Mouse (Mus musculus) liver, adult 2 months (tissue): ENCODE data around the gene Ncln. TPM values are rescaled to one million over a fixed set of nuclear protein-coding genes. Genes with fewer than 3 reads are reported as not detected.
"Not testable (repeated sequence)": the region's sequence is repeated elsewhere in the genome, so short reads cannot be mapped to it uniquely, and the experiment has no call there.

Experiments
- DNase-seq: peaks from one replicate; pipeline ENCODE4 v3.0.0-alpha.2; 2011; ENCODE audit warnings: low read depth, low spot score; ENCODE audit errors: extremely low read depth
- H3K27ac ChIP-seq: fragments of 200-500 bp; replicated peaks from 2 replicates; pipeline ENCODE4 v1.5.1; 2012; ENCODE audit warnings: low read depth, mild to moderate bottlenecking, control low read depth, inconsistent platforms, low read length; ENCODE audit not compliant: insufficient read depth
- H3K27me3 ChIP-seq: fragments of 200-500 bp; 2 replicates; pipeline ENCODE4 v1.6.1; 2012; ENCODE audit warnings: mild to moderate bottlenecking, moderate library complexity, low read length, inconsistent platforms; ENCODE audit not compliant: control insufficient read depth, insufficient read depth
- H3K36me3 ChIP-seq: fragments of 200-500 bp; 2 replicates; pipeline ENCODE4 v1.6.1; 2012; ENCODE audit warnings: low read length, inconsistent platforms; ENCODE audit not compliant: control insufficient read depth, insufficient read depth
- H3K4me1 ChIP-seq: fragments of 200-500 bp; 2 replicates; pipeline ENCODE4 v1.6.1; 2011; ENCODE audit warnings: low read length; ENCODE audit not compliant: control insufficient read depth, insufficient read depth
- H3K4me3 ChIP-seq: fragments of 200-500 bp; 2 replicates; pipeline ENCODE4 v1.5.1; 2011; ENCODE audit warnings: low read depth, mild to moderate bottlenecking, control low read depth, low read length, moderate library complexity; ENCODE audit not compliant: insufficient read depth
- H3K79me2 ChIP-seq: fragments of 200-500 bp; 2 replicates; pipeline ENCODE4 v1.6.1; 2012; ENCODE audit warnings: inconsistent platforms, mild to moderate bottlenecking, low read length, moderate library complexity; ENCODE audit not compliant: control insufficient read depth, insufficient read depth
- H3K9ac ChIP-seq: fragments of 200-500 bp; 2 replicates; pipeline ENCODE4 v1.6.1; 2012; ENCODE audit warnings: low read depth, mild to moderate bottlenecking, control low read depth, inconsistent platforms, low read length
- CTCF ChIP-seq: fragments of 200-500 bp; IDR thresholded peaks from 2 replicates; pipeline ENCODE4 v1.5.1; 2011; ENCODE audit warnings: low read depth, low read length, control low read depth
- POLR2A ChIP-seq: fragments of 200-500 bp; IDR thresholded peaks from 2 replicates; pipeline ENCODE4 v1.6.1; 2011; ENCODE audit warnings: low read length, control low read depth; ENCODE audit not compliant: insufficient read depth; ENCODE audit errors: extremely low read depth
- whole genome bisulfite sequencing: fragments of 180-500 bp; shearing (Covaris S2); methylation state at CpG from one replicate; pipeline ENCODE4 v1.1.7; 2018; 5-methylcytosine and 5-hydroxymethylcytosine counted together
- polyA plus RNA-seq: library from polyadenylated mRNA; depleted of rRNA; stranded (reverse); fragments of >200 nt; gene quantifications from 2 replicates; pipeline ENCODE4 v1.2.3, GENCODE M21; 2012; rRNA removed
- total RNA-seq: library from RNA; depleted of rRNA; stranded (reverse); fragments of >200 nt; gene quantifications from 2 replicates; pipeline ENCODE4 v1.2.3, GENCODE M21; 2014; rRNA removed

Gene Ncln
- total and polyA plus RNA-seq, 2 experiments = 31.6 to 159 TPM

GRCm38 (mm10) chr10:81450140-81450539 is 46.1 kb downstream of the Ncln start:
- WGBS = 2% methylated on average over 7 of the region's 7 CpGs
- Histone ChIP-seq H3K27ac (no peak overlapping the region), H3K36me3 (no peaks in the 10 kb centered on the region), H3K9ac (no peak overlapping the region), H3K4me1 (no peaks in the 10 kb centered on the region), H3K4me3 (no peak overlapping the region), H3K27me3 (peaks cover 15% of the 10 kb centered on the region), H3K79me2 (no peaks in the 10 kb centered on the region)
- DNase-seq = peak; percentile 73
- peak; percentile 99 for TF ChIP-seq CTCF
- no peak for TF ChIP-seq POLR2A

- not testable (repeated sequence) for H3K27ac ChIP-seq, DNase-seq, H3K4me1 ChIP-seq, H3K4me3 ChIP-seq, H3K79me2 ChIP-seq, H3K9ac ChIP-seq, H3K36me3 ChIP-seq, H3K27me3 ChIP-seq
- 37% methylated on average over 2 of the region's 2 CpGs for WGBS
Observed at GRCm38 (mm10) chr10:81445516-81445915, 50.7 kb downstream of the Ncln start.

- Histone ChIP-seq H3K27ac (no peak overlapping the region), H3K9ac (no peak overlapping the region), H3K4me1 (no peaks in the 10 kb centered on the region; the same call in 1 of the 2 replicates), H3K36me3 (no peaks in the 10 kb centered on the region), H3K79me2 (no peaks in the 10 kb centered on the region), H3K27me3 (no peaks in the 10 kb centered on the region), H3K4me3 (no peak overlapping the region)
- TF ChIP-seq POLR2A = no peak
- no peak for TF ChIP-seq CTCF
- no peak for DNase-seq
Observed at GRCm38 (mm10) chr10:81441019-81441418, 55.2 kb downstream of the Ncln start.

Other genes starting within 250 kb of the Ncln start
- gene Matk, start 243.5 kb downstream of the Ncln start, total RNA-seq = 0.60 and 0.65 TPM in 2 replicates
- 0.27 and 0.43 TPM in 2 replicates for gene Matk, start 243.5 kb downstream of the Ncln start, polyA plus RNA-seq
- gene Mrpl54, start 229.5 kb downstream of the Ncln start, total RNA-seq = 52.1 and 65.9 TPM in 2 replicates
- gene Mrpl54, start 229.5 kb downstream of the Ncln start, polyA plus RNA-seq = 66.6 and 85.9 TPM in 2 replicates
- gene Apba3, start 229.4 kb downstream of the Ncln start, total RNA-seq = 30.5 and 44.1 TPM in 2 replicates
- 132 and 143 TPM in 2 replicates for gene Apba3, start 229.4 kb downstream of the Ncln start, polyA plus RNA-seq
- gene Tjp3, start 204.8 kb downstream of the Ncln start, total RNA-seq = 7.6 and 7.7 TPM in 2 replicates
- gene Tjp3, start 204.8 kb downstream of the Ncln start, polyA plus RNA-seq = 24.2 and 32.0 TPM in 2 replicates
- gene Pip5k1c, start 203.4 kb downstream of the Ncln start, total RNA-seq = 7.4 and 10.0 TPM in 2 replicates
- gene Pip5k1c, start 203.4 kb downstream of the Ncln start, polyA plus RNA-seq = 25.8 and 30.1 TPM in 2 replicates
- 5.0 and 5.7 TPM in 2 replicates for gene Cactin, start 175.3 kb downstream of the Ncln start, total RNA-seq
- gene Cactin, start 175.3 kb downstream of the Ncln start, polyA plus RNA-seq = 12.8 and 14.1 TPM in 2 replicates
- 0.37 and 0.81 TPM in 2 replicates for gene Tbxa2r, start 167.7 kb downstream of the Ncln start, total RNA-seq
- gene Tbxa2r, start 167.7 kb downstream of the Ncln start, polyA plus RNA-seq = 3.8 and 4.0 TPM in 2 replicates
- gene Gipc3, start 153.1 kb downstream of the Ncln start, total RNA-seq = under 0.01 and 0.27 TPM in 2 replicates
- 0.51 and 0.57 TPM in 2 replicates for gene Gipc3, start 153.1 kb downstream of the Ncln start, polyA plus RNA-seq
- gene Hmg20b, start 145.9 kb downstream of the Ncln start, total RNA-seq = 9.9 and 10.8 TPM in 2 replicates
- 48.1 and 54.0 TPM in 2 replicates for gene Hmg20b, start 145.9 kb downstream of the Ncln start, polyA plus RNA-seq
- gene Mfsd12, start 138.9 kb downstream of the Ncln start, total RNA-seq = 5.3 and 7.4 TPM in 2 replicates
- gene Mfsd12, start 138.9 kb downstream of the Ncln start, polyA plus RNA-seq = 12.8 and 13.4 TPM in 2 replicates
- 0.47 TPM in 1 of 2 replicates, not detected in the other for gene 4930404N11Rik, start 130.6 kb downstream of the Ncln start, total RNA-seq
- 0.12 and 0.37 TPM in 2 replicates for gene 4930404N11Rik, start 130.6 kb downstream of the Ncln start, polyA plus RNA-seq
- gene Fzr1, start 117.9 kb downstream of the Ncln start, total RNA-seq = 6.2 and 8.1 TPM in 2 replicates
- 20.9 and 29.9 TPM in 2 replicates for gene Fzr1, start 117.9 kb downstream of the Ncln start, polyA plus RNA-seq
- 39.7 and 53.8 TPM in 2 replicates for gene Dohh, start 112.0 kb downstream of the Ncln start, total RNA-seq
- 42.6 and 49.7 TPM in 2 replicates for gene Dohh, start 112.0 kb downstream of the Ncln start, polyA plus RNA-seq
- 2.4 TPM in 1 of 2 replicates, not detected in the other for gene Gm48551, start 111.9 kb downstream of the Ncln start, total RNA-seq
- 0.32 and 0.44 TPM in 2 replicates for gene Gm48551, start 111.9 kb downstream of the Ncln start, polyA plus RNA-seq
- 0.40 TPM in 1 of 2 replicates, not detected in the other for gene Gm48552, start 107.4 kb downstream of the Ncln start, total RNA-seq
- 0.26 and 1.4 TPM in 2 replicates for gene Gm48552, start 107.4 kb downstream of the Ncln start, polyA plus RNA-seq
- gene Smim24, start 103.3 kb downstream of the Ncln start, total RNA-seq = 1.3 and 1.5 TPM in 2 replicates
- gene Smim24, start 103.3 kb downstream of the Ncln start, polyA plus RNA-seq = 2.3 and 4.1 TPM in 2 replicates
- gene Nfic, start 40.8 kb downstream of the Ncln start, total RNA-seq = 7.4 and 16.4 TPM in 2 replicates
- 32.8 and 56.4 TPM in 2 replicates for gene Nfic, start 40.8 kb downstream of the Ncln start, polyA plus RNA-seq
- not detected in 2 replicates for gene Celf5, start 13.7 kb downstream of the Ncln start, total RNA-seq
- gene Celf5, start 13.7 kb downstream of the Ncln start, polyA plus RNA-seq = not detected in 2 replicates
- 0.28 and 0.40 TPM in 2 replicates for gene S1pr4, start 3.7 kb upstream of the Ncln start, total RNA-seq
- gene S1pr4, start 3.7 kb upstream of the Ncln start, polyA plus RNA-seq = 1.2 and 1.5 TPM in 2 replicates
- gene Gna15, start 27.8 kb upstream of the Ncln start, total RNA-seq = 0.94 and 1.1 TPM in 2 replicates
- gene Gna15, start 27.8 kb upstream of the Ncln start, polyA plus RNA-seq = 0.31 and 0.64 TPM in 2 replicates
- gene Gna11, start 48.8 kb upstream of the Ncln start, total RNA-seq = 20.7 and 27.3 TPM in 2 replicates
- 61.6 and 64.2 TPM in 2 replicates for gene Gna11, start 48.8 kb upstream of the Ncln start, polyA plus RNA-seq
- gene Aes, start 63.1 kb upstream of the Ncln start, total RNA-seq = 200 and 263 TPM in 2 replicates
- gene Aes, start 63.1 kb upstream of the Ncln start, polyA plus RNA-seq = 1,785 and 2,016 TPM in 2 replicates
- 3.0 and 7.2 TPM in 2 replicates for gene Tle2, start 78.2 kb upstream of the Ncln start, total RNA-seq
- gene Tle2, start 78.2 kb upstream of the Ncln start, polyA plus RNA-seq = 35.4 and 56.0 TPM in 2 replicates
- 0.94 and 1.6 TPM in 2 replicates for gene Tle6, start 104.7 kb upstream of the Ncln start, total RNA-seq
- gene Tle6, start 104.7 kb upstream of the Ncln start, polyA plus RNA-seq = 3.5 and 4.2 TPM in 2 replicates
- 0.55 and 0.67 TPM in 2 replicates for gene BC025920, start 109.9 kb upstream of the Ncln start, total RNA-seq
- gene BC025920, start 109.9 kb upstream of the Ncln start, polyA plus RNA-seq = 0.29 and 0.56 TPM in 2 replicates
- 1.5 and 1.6 TPM in 2 replicates for gene Sirt6, start 131.4 kb upstream of the Ncln start, total RNA-seq
- gene Sirt6, start 131.4 kb upstream of the Ncln start, polyA plus RNA-seq = 5.4 and 9.2 TPM in 2 replicates
- 5.6 and 6.6 TPM in 2 replicates for gene Ankrd24, start 132.1 kb upstream of the Ncln start, total RNA-seq
- gene Ankrd24, start 132.1 kb upstream of the Ncln start, polyA plus RNA-seq = 12.8 and 19.5 TPM in 2 replicates
- 1.8 and 2.5 TPM in 2 replicates for gene Gm10778, start 152.7 kb upstream of the Ncln start, total RNA-seq
- 0.16 and 0.18 TPM in 2 replicates for gene Gm10778, start 152.7 kb upstream of the Ncln start, polyA plus RNA-seq
- gene Zfp433, start 208.4 kb upstream of the Ncln start, total RNA-seq = 4.8 and 6.5 TPM in 2 replicates
- 0.19 and 0.45 TPM in 2 replicates for gene Zfp433, start 208.4 kb upstream of the Ncln start, polyA plus RNA-seq